Mouse (Mus musculus) embryonic fibroblast, embryonic 13.5 days (primary cell): Measurements from ENCODE around the gene Tef.

Source experiments
- CTCF ChIP-seq: IDR thresholded peaks from 2 replicates; pipeline ENCODE4 v1.5.1; 2011; ENCODE audit warnings: mild to moderate bottlenecking, control low read depth, low read length, moderate library complexity, borderline replicate concordance; ENCODE audit not compliant: insufficient read depth
- POLR2A ChIP-seq: IDR thresholded peaks from 2 replicates; pipeline ENCODE4 v1.6.1; 2011; ENCODE audit warnings: low read depth, mild to moderate bottlenecking, control low read depth, low read length, moderate library complexity

DNA sequence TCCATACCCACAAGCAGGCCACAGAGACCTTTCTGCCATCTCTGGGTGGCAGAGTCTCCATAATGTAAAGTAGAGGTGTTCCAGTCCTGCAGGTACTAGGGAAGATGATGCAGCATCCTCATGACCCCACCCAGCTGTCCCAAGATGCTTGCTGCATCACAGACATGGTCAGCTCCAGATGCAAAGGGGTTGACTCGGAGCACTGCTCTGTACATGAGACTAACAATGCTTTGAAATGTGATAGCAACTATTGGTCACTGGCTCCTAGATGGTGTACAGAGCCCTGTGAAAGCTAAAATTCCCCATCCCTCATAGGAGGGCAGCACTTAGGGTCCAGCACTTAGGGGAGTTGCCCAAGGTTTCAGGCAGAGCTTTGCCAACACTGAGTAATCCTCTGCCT, 2.0 kb downstream of the Tef start:
- TF ChIP-seq CTCF (no peak), POLR2A (no peak)
